Mouse (Mus musculus) embryonic facial prominence, embryonic 10.5 days (tissue): ENCODE results near the gene Gas2l1. TPM values are rescaled to one million over a fixed set of nuclear protein-coding genes. Genes with fewer than 3 reads are reported as not detected.

Experiments
- DNase-seq: peaks from one replicate; pipeline ENCODE4 v3.0.0-alpha.2; 2017; ENCODE audit warnings: low spot score
- H3K27ac ChIP-seq: fragments of 300-500 bp; sonication (generic); replicated peaks from 2 replicates; pipeline ENCODE4 v1.5.1; 2016; ENCODE audit warnings: mild to moderate bottlenecking
- H3K27me3 ChIP-seq: fragments of 300-500 bp; sonication (generic); replicated peaks from 2 replicates; pipeline ENCODE4 v1.6.1; 2016; ENCODE audit warnings: low read depth, mild to moderate bottlenecking; ENCODE audit not compliant: poor library complexity, severe bottlenecking
- H3K36me3 ChIP-seq: fragments of 300-500 bp; sonication (generic); replicated peaks from 2 replicates; pipeline ENCODE4 v1.6.1; 2016; ENCODE audit warnings: mild to moderate bottlenecking, moderate library complexity
- H3K4me1 ChIP-seq: fragments of 300-500 bp; sonication (generic); 2 replicates; pipeline ENCODE4 v1.6.1; 2016
- H3K4me3 ChIP-seq: fragments of 300-500 bp; sonication (generic); 2 replicates; pipeline ENCODE4 v1.5.1; 2016; ENCODE audit warnings: mild to moderate bottlenecking, moderate library complexity
- H3K9me3 ChIP-seq: fragments of 300-500 bp; sonication (generic); 2 replicates; pipeline ENCODE4 v1.6.1; 2016; ENCODE audit warnings: mild to moderate bottlenecking
- WGBS: fragments of 180-500 bp; shearing (Covaris S2); methylation state at CpG from one replicate; pipeline ENCODE4 v1.1.7; 2016; 5-methylcytosine and 5-hydroxymethylcytosine counted together
- polyA plus RNA-seq: library from polyadenylated mRNA; unstranded; fragments of >200 nt; fragmentation: Nextera tagmentation; extraction: Ambion mirVana; gene quantifications from 2 replicates; pipeline ENCODE4 v1.2.1, GENCODE M21; 2016

The Gas2l1 gene
- polyA plus RNA-seq, result 25.3 and 25.7 TPM in 2 replicates

DNA sequence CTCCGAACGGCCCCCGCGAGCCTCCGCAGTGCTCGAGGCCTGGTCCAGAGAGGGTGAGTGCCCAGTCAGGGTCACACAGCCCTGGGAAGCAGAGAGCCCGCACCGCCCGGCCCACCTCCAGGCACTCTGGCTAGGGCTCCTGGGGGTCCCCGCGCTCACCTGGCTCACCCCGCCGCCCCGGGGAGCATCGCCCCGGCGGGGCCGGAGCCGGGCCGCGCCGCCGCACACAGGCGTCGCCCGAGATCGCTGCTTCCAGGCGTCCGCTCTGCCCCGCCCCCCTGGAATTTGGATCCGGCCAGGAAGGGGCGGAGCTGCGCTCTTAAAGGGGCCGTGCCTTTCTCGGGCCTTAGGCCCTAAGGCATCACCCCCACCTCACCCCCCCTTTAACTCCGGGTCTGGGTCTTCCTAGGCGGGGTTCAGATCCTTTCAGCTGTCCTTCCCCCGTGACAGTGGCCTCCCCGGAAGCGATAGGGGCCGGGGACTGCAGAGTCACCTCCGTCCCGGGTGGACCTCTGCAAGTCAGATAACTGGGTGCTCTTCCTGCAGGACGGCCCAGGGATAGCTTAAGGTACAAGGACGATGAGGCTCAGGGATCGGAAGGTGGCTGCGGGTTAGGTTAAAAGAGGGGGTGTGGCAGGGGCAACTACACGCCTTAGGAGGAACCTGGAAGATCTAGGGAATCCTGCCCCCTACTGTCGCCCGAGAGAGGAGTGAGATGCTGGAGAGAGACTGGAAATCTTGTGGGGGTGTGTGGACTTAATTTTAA is at the start of gene Gas2l1:
Gene Gas2l1 (minus strand): TSS at position 272 of the 766 bp plus-strand sequence.
- DNase-seq, result peak; percentile 92
- Histone ChIP-seq H3K4me3 (peak within 1 kb of the TSS; percentile 84), H3K27me3 (peaks cover 49% of the 10 kb centered on the region), H3K9me3 (no peaks in the 10 kb centered on the region), H3K27ac (peak within 1 kb of the TSS; percentile 87), H3K4me1 (peaks cover 47% of the 10 kb centered on the region), H3K36me3 (peaks cover 42% of the 10 kb centered on the region)
- WGBS, result under 1% methylated on average over 50 of the region's 50 CpGs

DNA sequence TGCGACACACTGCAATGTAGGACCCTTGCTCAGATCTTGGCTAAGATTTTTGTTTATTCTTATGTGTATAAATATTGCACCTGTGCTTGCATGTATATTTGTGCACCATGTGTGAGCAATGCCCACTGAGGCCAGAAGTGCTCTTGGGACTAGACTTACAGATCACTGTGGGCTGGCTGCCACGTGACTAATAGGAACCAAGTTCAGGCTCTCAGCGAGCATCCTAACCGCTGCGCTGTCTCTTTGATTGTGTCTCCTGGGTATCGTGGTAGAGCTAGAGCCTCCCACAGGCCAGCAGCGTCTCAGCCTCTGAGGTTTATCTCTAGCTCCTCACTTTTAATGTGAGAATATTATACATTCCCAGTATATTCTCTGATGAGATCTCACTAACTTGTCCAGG is 48.5 kb upstream of the Gas2l1 start:
- no peaks in the 10 kb centered on the region for H3K9me3 ChIP-seq
- DNase-seq, result no peak
- H3K4me1 ChIP-seq, result peaks cover 5% of the 10 kb centered on the region; the same call in 1 of the 2 replicates
- no peak overlapping the region for H3K27ac ChIP-seq
- WGBS, result 84% methylated on average over 7 of the region's 7 CpGs
- H3K27me3 ChIP-seq, result no peaks in the 10 kb centered on the region
- no peak overlapping the region for H3K4me3 ChIP-seq
- H3K36me3 ChIP-seq, result peaks cover 2% of the 10 kb centered on the region; the same call in 1 of the 2 replicates

DNA sequence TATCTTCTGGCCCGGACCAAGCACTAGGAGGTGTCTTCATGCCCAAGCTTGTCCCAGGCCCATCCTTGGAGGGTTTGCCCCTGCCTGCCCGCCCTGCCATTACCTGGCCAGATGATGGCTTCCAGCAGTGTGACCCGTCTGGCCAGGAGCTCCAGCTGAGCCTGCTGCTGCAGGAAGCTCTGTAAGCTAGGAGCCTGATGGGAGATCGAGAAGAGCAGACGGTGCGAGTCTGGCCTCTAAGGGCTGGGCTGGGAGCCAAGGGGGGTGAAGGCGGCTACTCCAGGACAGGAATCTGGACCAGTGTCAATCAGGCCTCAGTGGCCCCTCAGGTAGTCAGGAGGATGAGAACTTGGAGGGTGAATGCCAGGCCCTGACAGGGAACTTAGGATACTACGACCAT is 44.3 kb upstream of the Gas2l1 start:
- no peak overlapping the region for H3K27ac ChIP-seq
- no peak overlapping the region for H3K4me3 ChIP-seq
- 75% methylated on average over 8 of the region's 8 CpGs for WGBS
- H3K4me1 ChIP-seq, result no peaks in the 10 kb centered on the region
- no peaks in the 10 kb centered on the region for H3K27me3 ChIP-seq
- H3K36me3 ChIP-seq, result peaks cover 19% of the 10 kb centered on the region
- no peak for DNase-seq
- no peaks in the 10 kb centered on the region for H3K9me3 ChIP-seq

DNA sequence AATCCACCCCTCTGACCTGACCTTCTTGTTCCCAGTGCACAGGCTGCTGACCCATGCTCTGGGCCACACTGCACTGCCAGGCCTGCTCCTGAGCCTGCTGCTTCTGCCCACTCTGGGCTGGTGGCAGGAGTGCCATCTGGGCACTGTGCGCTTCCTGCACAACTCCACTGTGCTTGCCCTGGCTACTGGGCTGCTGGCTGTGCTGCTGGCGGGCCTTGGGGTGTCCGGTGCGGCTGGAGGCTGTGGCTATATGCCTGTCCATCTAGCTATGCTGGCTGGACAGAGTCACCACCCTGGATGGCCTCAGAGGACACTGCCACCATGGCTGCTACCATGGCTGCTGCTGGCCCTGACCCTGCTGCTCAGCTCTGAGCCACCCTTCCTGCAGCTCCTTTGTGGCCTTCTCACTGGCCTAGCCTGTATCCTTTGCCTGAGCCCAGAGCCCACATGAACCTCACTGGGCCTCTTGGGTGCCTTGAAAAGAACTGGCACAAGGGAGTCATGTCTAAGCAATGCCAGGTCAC is 38.9 kb upstream of the Gas2l1 start:
- H3K4me3 ChIP-seq, result no peak overlapping the region
- peaks cover 34% of the 10 kb centered on the region for H3K36me3 ChIP-seq
- no peak overlapping the region for H3K27ac ChIP-seq
- DNase-seq, result no peak
- WGBS, result 95% methylated on average over 4 of the region's 4 CpGs
- no peaks in the 10 kb centered on the region for H3K27me3 ChIP-seq
- H3K4me1 ChIP-seq, result peaks cover 21% of the 10 kb centered on the region
- H3K9me3 ChIP-seq, result no peaks in the 10 kb centered on the region

DNA sequence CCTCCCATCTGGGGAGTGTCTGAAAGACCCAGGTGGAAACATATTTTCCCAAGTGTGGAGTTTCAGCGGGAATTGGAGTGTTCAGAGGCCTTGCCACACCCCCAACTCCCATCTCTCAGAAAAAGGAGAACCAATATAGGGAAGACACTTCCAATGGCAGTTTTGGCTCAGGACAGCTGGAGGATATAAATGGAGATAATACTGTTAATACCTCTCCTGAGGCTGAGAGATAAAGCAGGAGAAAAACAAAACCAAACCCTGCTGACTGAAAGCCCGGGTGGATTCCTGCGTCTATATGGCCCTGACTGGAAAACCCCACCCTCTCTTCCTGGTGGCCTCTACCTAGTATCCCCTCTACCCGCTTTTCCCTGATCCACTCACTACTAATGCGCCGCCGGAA is 37.3 kb upstream of the Gas2l1 start:
- no peak overlapping the region for H3K27ac ChIP-seq
- no peaks in the 10 kb centered on the region for H3K9me3 ChIP-seq
- 91% methylated on average over 7 of the region's 7 CpGs for WGBS
- peaks cover 23% of the 10 kb centered on the region for H3K4me1 ChIP-seq
- H3K36me3 ChIP-seq, result peaks cover 34% of the 10 kb centered on the region
- no peak for DNase-seq
- no peak overlapping the region for H3K4me3 ChIP-seq
- H3K27me3 ChIP-seq, result no peaks in the 10 kb centered on the region

DNA sequence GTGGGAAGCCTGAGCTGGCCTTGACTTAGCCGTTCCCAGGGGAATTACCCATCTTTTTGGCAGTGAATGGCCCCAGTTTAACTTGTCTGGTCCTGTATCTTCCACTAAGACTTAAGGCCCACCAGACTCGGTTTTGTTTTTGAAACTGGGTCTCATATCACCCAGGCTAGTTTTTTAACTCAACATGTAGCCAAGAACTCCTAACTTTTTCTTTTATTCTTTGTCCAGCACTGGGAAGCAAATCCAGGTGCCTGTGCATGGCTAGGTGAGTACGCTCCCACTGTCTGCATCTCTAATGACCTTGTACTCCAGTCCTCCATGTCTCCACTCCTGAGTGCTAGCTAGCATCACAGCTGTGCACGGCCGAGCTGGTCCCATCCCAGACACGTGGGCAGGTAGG is 36.5 kb upstream of the Gas2l1 start:
- peaks cover 37% of the 10 kb centered on the region for H3K36me3 ChIP-seq
- 81% methylated on average over 6 of the region's 6 CpGs for WGBS
- no peaks in the 10 kb centered on the region for H3K9me3 ChIP-seq
- DNase-seq, result no peak
- 0 out of 2 replicates have a peak overlapping the region, but pooled peaks have one; percentile 78 for H3K4me3 ChIP-seq
- no peaks in the 10 kb centered on the region for H3K27me3 ChIP-seq
- peaks cover 31% of the 10 kb centered on the region for H3K4me1 ChIP-seq
- H3K27ac ChIP-seq, result no peak overlapping the region

DNA sequence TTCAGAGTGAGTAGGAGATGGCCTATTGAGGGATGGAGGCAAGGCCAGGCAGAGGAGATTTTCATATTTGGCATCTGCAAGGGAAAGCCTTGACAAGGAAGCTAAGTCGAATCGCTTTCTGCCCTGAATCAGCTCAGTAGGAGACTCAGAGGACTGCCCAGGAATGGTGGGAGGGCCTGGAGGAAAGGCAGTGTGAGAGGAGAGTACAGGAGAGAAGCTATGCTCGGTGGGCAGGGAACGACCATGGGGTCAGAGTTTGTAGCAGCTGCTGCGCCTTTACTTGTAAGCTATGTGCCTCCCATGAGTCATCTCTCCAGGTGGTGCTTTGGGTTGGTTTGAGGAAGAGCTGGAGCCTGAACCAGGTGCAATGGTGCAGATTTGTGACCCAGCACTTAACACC is 35.7 kb upstream of the Gas2l1 start:
- no peaks in the 10 kb centered on the region for H3K27me3 ChIP-seq
- peaks cover 42% of the 10 kb centered on the region for H3K36me3 ChIP-seq
- DNase-seq, result no peak
- H3K27ac ChIP-seq, result peak overlapping the region; percentile 30; the same call in 1 of the 2 replicates
- H3K9me3 ChIP-seq, result no peaks in the 10 kb centered on the region
- peak overlapping the region; percentile 78 for H3K4me3 ChIP-seq
- 46% methylated on average over 5 of the region's 5 CpGs for WGBS
- H3K4me1 ChIP-seq, result peaks cover 39% of the 10 kb centered on the region

DNA sequence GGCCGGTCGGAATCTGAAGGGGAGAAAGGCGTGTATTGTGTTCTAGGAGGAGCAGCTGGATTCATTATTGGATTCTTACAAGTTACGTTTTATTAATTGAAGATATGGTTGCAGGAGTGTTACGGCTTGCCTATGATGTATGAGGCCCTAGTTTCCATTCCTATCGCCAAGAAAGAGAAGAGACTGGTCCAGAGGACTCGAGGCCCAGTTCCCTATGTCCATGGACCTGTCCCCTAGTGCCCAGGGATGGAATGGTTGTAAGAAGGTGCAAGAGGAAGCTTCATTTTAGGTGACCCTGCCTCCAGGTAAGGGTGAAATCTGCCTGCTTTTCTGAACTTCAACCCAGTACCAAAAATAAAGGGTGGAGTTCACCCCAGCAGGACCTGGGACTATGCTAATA is 35.2 kb upstream of the Gas2l1 start:
- no peak for DNase-seq
- WGBS, result 3% methylated on average over 7 of the region's 7 CpGs
- peak overlapping the region; percentile 100 for H3K27ac ChIP-seq
- peaks cover 42% of the 10 kb centered on the region for H3K36me3 ChIP-seq
- H3K4me1 ChIP-seq, result peaks cover 40% of the 10 kb centered on the region
- no peaks in the 10 kb centered on the region for H3K9me3 ChIP-seq
- H3K27me3 ChIP-seq, result no peaks in the 10 kb centered on the region
- peak overlapping the region; percentile 78 for H3K4me3 ChIP-seq

DNA sequence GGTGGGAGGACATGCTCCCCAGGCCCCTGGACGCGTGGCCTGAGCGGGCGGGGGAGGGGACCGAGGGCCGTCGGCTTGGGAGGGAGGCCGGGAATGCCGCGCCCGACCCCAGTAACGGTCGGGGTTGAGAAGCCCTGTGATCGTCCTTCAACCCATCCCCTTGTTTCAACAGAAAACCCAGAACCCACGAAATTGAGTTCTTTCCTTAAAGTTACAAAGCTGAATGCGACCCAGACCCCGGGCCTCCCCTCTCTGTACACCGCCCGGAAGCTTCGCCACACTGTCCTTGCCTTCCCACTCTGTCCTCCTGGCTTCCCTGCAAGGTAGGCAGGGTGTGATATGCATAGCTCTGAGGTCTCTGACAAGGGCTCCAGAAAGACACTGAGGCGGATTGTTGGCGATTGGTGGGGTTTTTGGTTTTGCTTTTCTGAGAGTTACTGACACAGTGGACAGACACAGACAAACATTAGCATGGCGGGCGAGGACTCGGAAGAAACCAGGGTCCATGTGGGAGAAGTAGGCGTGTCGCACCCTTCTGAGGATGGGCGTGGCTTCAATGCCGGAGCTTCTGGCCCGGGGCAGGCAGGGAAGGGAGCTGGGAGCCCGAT is 34.6 kb upstream of the Gas2l1 start:
- H3K4me3 ChIP-seq, result peak overlapping the region; percentile 78
- H3K27ac ChIP-seq, result peak overlapping the region; percentile 100
- WGBS, result under 1% methylated on average over 31 of the region's 31 CpGs
- H3K4me1 ChIP-seq, result peaks cover 40% of the 10 kb centered on the region
- no peaks in the 10 kb centered on the region for H3K9me3 ChIP-seq
- peaks cover 39% of the 10 kb centered on the region for H3K36me3 ChIP-seq
- DNase-seq, result peak; percentile 91
- no peaks in the 10 kb centered on the region for H3K27me3 ChIP-seq

DNA sequence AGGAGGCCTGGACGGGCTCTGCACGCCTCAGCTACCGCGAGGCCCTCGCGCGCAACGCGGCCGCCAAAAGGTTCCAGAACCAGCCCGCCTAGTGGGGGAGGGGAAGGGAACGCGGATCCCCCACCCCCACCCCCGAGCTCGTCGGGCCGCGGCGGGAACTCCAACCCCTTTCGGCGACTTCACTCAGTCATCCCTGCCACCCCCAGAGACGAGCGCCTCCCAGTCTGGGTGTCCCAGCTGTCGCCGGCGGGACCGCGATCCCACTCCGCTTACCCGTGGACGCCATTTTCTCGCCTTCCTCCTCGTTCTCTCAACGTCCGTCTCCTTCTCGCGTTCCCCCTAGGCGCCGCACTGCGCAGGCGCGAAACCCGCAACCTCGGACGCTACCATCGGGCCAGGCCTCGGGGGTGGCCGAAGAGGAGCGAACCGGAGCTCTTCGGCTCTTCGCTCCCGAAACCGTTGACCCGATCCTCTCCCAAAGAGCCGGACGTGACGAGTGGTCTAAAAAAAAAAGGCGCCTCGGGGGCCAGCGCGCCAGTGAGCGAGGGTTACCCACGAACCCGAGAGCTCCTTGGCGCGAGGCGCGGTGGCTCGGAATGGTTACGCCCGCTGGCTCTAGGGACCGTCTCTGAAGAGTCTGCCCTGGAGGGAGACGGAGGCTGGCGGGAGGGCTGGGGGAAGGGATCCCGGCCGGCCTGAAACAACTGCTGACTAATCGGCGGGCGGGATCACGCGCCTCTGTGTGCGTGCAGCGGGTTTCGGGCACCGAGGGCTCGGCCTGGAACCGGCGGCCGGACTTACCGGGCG is 33.8 kb upstream of the Gas2l1 start, which contains the start of the genes Rhbdd3 and Ewsr1:
Gene Rhbdd3 (plus strand): TSS at position 191 of the 807 bp plus-strand sequence.
Gene Ewsr1 (minus strand): TSS at position 531 of the 807 bp plus-strand sequence.
- under 1% methylated on average over 92 of the region's 92 CpGs for WGBS
- H3K9me3 ChIP-seq, result no peaks in the 10 kb centered on the region
- peaks cover 40% of the 10 kb centered on the region for H3K4me1 ChIP-seq
- H3K4me3 ChIP-seq, result peak within 1 kb of the TSS; percentile 78
- peak; percentile 97 for DNase-seq
- peaks cover 37% of the 10 kb centered on the region for H3K36me3 ChIP-seq
- H3K27me3 ChIP-seq, result no peaks in the 10 kb centered on the region
- H3K27ac ChIP-seq, result peak within 1 kb of the TSS; percentile 100

DNA sequence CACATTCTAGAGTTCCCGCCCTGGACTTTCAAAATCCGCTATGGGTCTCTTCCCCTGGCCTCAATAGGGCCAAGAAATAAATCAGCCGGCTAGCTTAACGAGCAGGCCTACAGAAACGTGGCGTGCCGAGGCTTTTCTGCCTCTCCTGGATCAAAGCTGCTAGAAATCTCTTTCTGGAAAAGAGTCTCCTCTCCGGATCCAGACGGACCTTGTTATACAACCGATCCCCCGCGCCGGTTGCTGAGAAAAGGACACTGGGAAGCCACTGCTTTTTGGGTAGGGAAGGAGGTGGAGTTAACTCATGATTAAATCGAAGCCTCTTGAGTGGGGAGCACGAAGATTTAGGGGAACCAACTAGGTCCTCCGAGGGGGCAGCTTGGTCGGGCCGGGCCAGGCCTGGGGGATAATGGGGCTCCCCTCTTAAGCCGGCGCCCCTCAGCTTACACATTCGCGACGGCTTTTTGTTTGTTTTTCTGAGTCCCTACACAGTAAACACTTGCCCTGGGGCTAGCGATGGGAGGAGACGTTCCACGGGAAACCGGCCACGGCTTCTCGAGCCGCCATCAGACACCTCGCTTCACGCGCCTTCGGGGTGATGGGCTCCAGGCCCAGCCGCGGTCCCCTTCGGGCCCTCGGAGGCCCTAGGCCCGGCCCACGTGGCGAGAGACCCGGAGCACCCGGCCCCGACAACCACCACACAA is 33.1 kb upstream of the Gas2l1 start:
- H3K27ac ChIP-seq, result peak overlapping the region; percentile 100
- peaks cover 37% of the 10 kb centered on the region for H3K36me3 ChIP-seq
- DNase-seq, result peak; percentile 55
- H3K4me1 ChIP-seq, result peaks cover 40% of the 10 kb centered on the region
- H3K4me3 ChIP-seq, result peak overlapping the region; percentile 78
- no peaks in the 10 kb centered on the region for H3K9me3 ChIP-seq
- under 1% methylated on average over 44 of the region's 44 CpGs for WGBS
- no peaks in the 10 kb centered on the region for H3K27me3 ChIP-seq
